Mouse (Mus musculus) layer of hippocampus, adult 2 months (tissue): ENCODE measurements around the gene Ammecr1. TPM values are rescaled to one million over a fixed set of nuclear protein-coding genes. Genes with fewer than 3 reads are reported as not detected.

ENCODE experiments used
- DNase-seq, 2 experiments: peaks; one replicate each; pipeline ENCODE4 v3.0.0; 2022; ENCODE audit warnings: low spot score in 2 of 2
- H3K27ac ChIP-seq: fragments of 200-600 bp; 2 replicates; pipeline ENCODE4 v1.8.1; 2022
- H3K4me3 ChIP-seq: fragments of 200-600 bp; 2 replicates; pipeline ENCODE4 v1.8.1; 2022; ENCODE audit warnings: mild to moderate bottlenecking
- CTCF ChIP-seq: fragments of 200-600 bp; conservative IDR thresholded peaks from 2 replicates; pipeline ENCODE4 v1.8.1; 2022; ENCODE audit warnings: antibody characterized with exemption, mild to moderate bottlenecking, moderate library complexity
- total RNA-seq, 2 experiments: library from RNA; stranded (reverse); gene quantifications; 2 replicates each; pipeline ENCODE4 v1.2.3; 2021

The Ammecr1 gene
- total RNA-seq, 2 experiments from 2014 or later: 1.6 to 1.9 TPM

- no peak for DNase-seq
- Histone ChIP-seq H3K4me3 (no peak overlapping the region), H3K27ac (no peak overlapping the region)
- TF ChIP-seq CTCF: no peak
These were observed 6.0 kb upstream of the Ammecr1 start for GRCm38 (mm10) chrX:142972443-142972970.

GRCm38 (mm10) chrX:142971759-142972158, 5.2 kb upstream of the Ammecr1 start:
- H3K27ac ChIP-seq: no peak overlapping the region
- TF ChIP-seq CTCF: no peak
- DNase-seq: no peak
- no peak overlapping the region for H3K4me3 ChIP-seq

GRCm38 (mm10) chrX:142967067-142967466, 539 bp upstream of the Ammecr1 start:
- no peak for DNase-seq
- Histone ChIP-seq H3K27ac (no peak overlapping the region), H3K4me3 (peak overlapping the region; percentile 51)
- TF ChIP-seq CTCF: no peak

- Histone ChIP-seq H3K4me3 (peak overlapping the region; percentile 71), H3K27ac (peak overlapping the region; percentile 89; the same call in 1 of the 2 replicates)
- TF ChIP-seq CTCF: no peak
- DNase-seq: no peak
These were observed 1.1 kb downstream of the Ammecr1 start for GRCm38 (mm10) chrX:142965236-142966007.

GRCm38 (mm10) chrX:142960434-142960833, 6.1 kb downstream of the Ammecr1 start:
- TF ChIP-seq CTCF: no peak
- H3K27ac ChIP-seq: no peak overlapping the region
- no peak overlapping the region for H3K4me3 ChIP-seq
- no peak for DNase-seq

GRCm38 (mm10) chrX:142959674-142960307, 6.7 kb downstream of the Ammecr1 start:
- DNase-seq: no peak
- TF ChIP-seq CTCF: no peak
- Histone ChIP-seq H3K27ac (no peak overlapping the region), H3K4me3 (no peak overlapping the region)

GRCm38 (mm10) chrX:142928430-142928829, 38.1 kb downstream of the Ammecr1 start:
- TF ChIP-seq CTCF: no peak
- DNase-seq: no peak
- H3K4me3 ChIP-seq: no peak overlapping the region
- H3K27ac ChIP-seq: no peak overlapping the region

- Histone ChIP-seq H3K4me3 (no peak overlapping the region), H3K27ac (no peak overlapping the region)
- TF ChIP-seq CTCF: no peak
- no peak for DNase-seq
These were observed 49.1 kb downstream of the Ammecr1 start for GRCm38 (mm10) chrX:142917394-142917793.

- Histone ChIP-seq H3K27ac (no peak overlapping the region), H3K4me3 (no peak overlapping the region)
- no peak for TF ChIP-seq CTCF
- DNase-seq: no peak
These were observed 49.8 kb downstream of the Ammecr1 start for GRCm38 (mm10) chrX:142916719-142917118.

- DNase-seq: no peak
- Histone ChIP-seq H3K4me3 (no peak overlapping the region), H3K27ac (no peak overlapping the region)
- TF ChIP-seq CTCF: no peak
These were observed 52.3 kb downstream of the Ammecr1 start for GRCm38 (mm10) chrX:142914208-142914607.

GRCm38 (mm10) chrX:142903854-142904253, 62.7 kb downstream of the Ammecr1 start:
- no peak for DNase-seq
- TF ChIP-seq CTCF: no peak

GRCm38 (mm10) chrX:142902599-142902998, 63.9 kb downstream of the Ammecr1 start:
- TF ChIP-seq CTCF: no peak
- Histone ChIP-seq H3K27ac (no peak overlapping the region), H3K4me3 (no peak overlapping the region)
- DNase-seq: no peak

More at GRCm38 (mm10) chrX:142903854-142904253, 62.7 kb downstream of the Ammecr1 start:
- H3K27ac ChIP-seq: no peak overlapping the region
- no peak overlapping the region for H3K4me3 ChIP-seq

- H3K27ac ChIP-seq: no peak overlapping the region
- TF ChIP-seq CTCF: no peak
- no peak overlapping the region for H3K4me3 ChIP-seq
- no peak for DNase-seq
These were observed 64.6 kb downstream of the Ammecr1 start for GRCm38 (mm10) chrX:142901915-142902314.
